Mouse (Mus musculus): ENCODE measurements around the gene Pdlim7. TPM values are rescaled to one million over a fixed set of nuclear protein-coding genes. Genes with fewer than 3 reads are reported as not detected.
A peak's percentile ranks its signal among the peaks of the same experiment; 100 is the strongest.

Pdlim7 gene
- polyA plus RNA-seq, 1 experiment = 80.5 TPM

GRCm38 (mm10) chr13:55536194-55537175, 23.0 kb upstream of the Pdlim7 start, which contains the start of gene Ddx41:
Gene Ddx41 (minus strand): TSS chr13:55536658.
- peak; percentile 76; the same call in 1 of the 2 replicates for TF ChIP-seq POLR2A (IDR thresholded peaks at IDR 0.05; ENCODE audit: borderline replicate concordance, extremely low read depth, low read depth, low read length)
- TF ChIP-seq CTCF (IDR thresholded peaks at IDR 0.05; ENCODE audit: insufficient read depth, low read length) = peak; percentile 79
- Histone ChIP-seq H3K4me3 (replicated peaks; ENCODE audit: extremely low read depth, low read depth, low read length) (peak within 1 kb of the TSS; percentile 75), H3K4me1 (ENCODE audit: control insufficient read depth, insufficient read depth, low read length) (no peaks in the 10 kb centered on the region; the same call in 1 of the 2 replicates)
- peak; percentile 100 for DNase-seq
- WGBS = 1% methylated on average over 70 of the region's 70 CpGs

GRCm38 (mm10) chr13:55535796-55536193, 22.3 kb upstream of the Pdlim7 start:
- H3K4me3 ChIP-seq (replicated peaks; ENCODE audit: extremely low read depth, low read depth, low read length) = peak overlapping the region; percentile 75
- no peak for TF ChIP-seq CTCF (IDR thresholded peaks at IDR 0.05; ENCODE audit: insufficient read depth, low read length)
- TF ChIP-seq POLR2A (IDR thresholded peaks at IDR 0.05; ENCODE audit: borderline replicate concordance, extremely low read depth, low read depth, low read length) = no peak
- no peak for DNase-seq
- 14% methylated on average over 17 of the region's 17 CpGs for WGBS
- H3K4me1 ChIP-seq (ENCODE audit: control insufficient read depth, insufficient read depth, low read length) = no peaks in the 10 kb centered on the region; the same call in 1 of the 2 replicates

- DNase-seq = no peak
- H3K4me1 ChIP-seq (ENCODE audit: control insufficient read depth, insufficient read depth, low read length) = no peaks in the 10 kb centered on the region; the same call in 1 of the 2 replicates
- TF ChIP-seq POLR2A (IDR thresholded peaks at IDR 0.05; ENCODE audit: borderline replicate concordance, extremely low read depth, low read depth, low read length) = no peak
- TF ChIP-seq CTCF (IDR thresholded peaks at IDR 0.05; ENCODE audit: insufficient read depth, low read length) = no peak
- WGBS = 86% methylated on average over 15 of the region's 15 CpGs
- no peak overlapping the region for H3K4me3 ChIP-seq (replicated peaks; ENCODE audit: extremely low read depth, low read depth, low read length)
Observed at GRCm38 (mm10) chr13:55535191-55535590, 21.7 kb upstream of the Pdlim7 start.

GRCm38 (mm10) chr13:55529198-55529915, 15.9 kb upstream of the Pdlim7 start, which contains the start of gene Dok3:
Gene Dok3 (minus strand): TSS chr13:55529296.
- no peaks in the 10 kb centered on the region for H3K4me1 ChIP-seq (ENCODE audit: control insufficient read depth, insufficient read depth, low read length)
- no peak for TF ChIP-seq CTCF (IDR thresholded peaks at IDR 0.05; ENCODE audit: insufficient read depth, low read length)
- no peak for TF ChIP-seq POLR2A (IDR thresholded peaks at IDR 0.05; ENCODE audit: borderline replicate concordance, extremely low read depth, low read depth, low read length)
- 70% methylated on average over 8 of the region's 8 CpGs for WGBS
- no peak for DNase-seq
- H3K4me3 ChIP-seq (replicated peaks; ENCODE audit: extremely low read depth, low read depth, low read length) = peak within 1 kb of the TSS; percentile 39

GRCm38 (mm10) chr13:55527834-55528772, 14.6 kb upstream of the Pdlim7 start:
- H3K4me3 ChIP-seq (replicated peaks; ENCODE audit: extremely low read depth, low read depth, low read length) = peak overlapping the region; percentile 39
- no peak for DNase-seq
- no peak for TF ChIP-seq CTCF (IDR thresholded peaks at IDR 0.05; ENCODE audit: insufficient read depth, low read length)
- no peak for TF ChIP-seq POLR2A (IDR thresholded peaks at IDR 0.05; ENCODE audit: borderline replicate concordance, extremely low read depth, low read depth, low read length)
- 59% methylated on average over 18 of the region's 18 CpGs for WGBS
- H3K4me1 ChIP-seq (ENCODE audit: control insufficient read depth, insufficient read depth, low read length) = no peaks in the 10 kb centered on the region

- TF ChIP-seq POLR2A (IDR thresholded peaks at IDR 0.05; ENCODE audit: borderline replicate concordance, extremely low read depth, low read depth, low read length) = no peak
- no peak for TF ChIP-seq CTCF (IDR thresholded peaks at IDR 0.05; ENCODE audit: insufficient read depth, low read length)
- Histone ChIP-seq H3K4me1 (ENCODE audit: control insufficient read depth, insufficient read depth, low read length) (no peaks in the 10 kb centered on the region), H3K4me3 (replicated peaks; ENCODE audit: extremely low read depth, low read depth, low read length) (no peak overlapping the region)
- 77% methylated on average over 16 of the region's 16 CpGs for WGBS
- no peak for DNase-seq
Observed at GRCm38 (mm10) chr13:55527212-55527611, 13.7 kb upstream of the Pdlim7 start.

GRCm38 (mm10) chr13:55525733-55526553, 12.5 kb upstream of the Pdlim7 start:
- no peak for DNase-seq
- WGBS = 66% methylated on average over 16 of the region's 16 CpGs
- H3K4me1 ChIP-seq (ENCODE audit: control insufficient read depth, insufficient read depth, low read length) = no peaks in the 10 kb centered on the region
- no peak overlapping the region for H3K4me3 ChIP-seq (replicated peaks; ENCODE audit: extremely low read depth, low read depth, low read length)
- TF ChIP-seq CTCF (IDR thresholded peaks at IDR 0.05; ENCODE audit: insufficient read depth, low read length) (no peak), POLR2A (IDR thresholded peaks at IDR 0.05; ENCODE audit: borderline replicate concordance, extremely low read depth, low read depth, low read length) (no peak)
